Mouse (Mus musculus): ENCODE data around the gene Arfgap1. TPM values are rescaled to one million over a fixed set of nuclear protein-coding genes. Genes with fewer than 3 reads are reported as not detected.

Gene Arfgap1
- polyA plus RNA-seq, 1 experiment from 2014 or later: 87.0 TPM

DNA sequence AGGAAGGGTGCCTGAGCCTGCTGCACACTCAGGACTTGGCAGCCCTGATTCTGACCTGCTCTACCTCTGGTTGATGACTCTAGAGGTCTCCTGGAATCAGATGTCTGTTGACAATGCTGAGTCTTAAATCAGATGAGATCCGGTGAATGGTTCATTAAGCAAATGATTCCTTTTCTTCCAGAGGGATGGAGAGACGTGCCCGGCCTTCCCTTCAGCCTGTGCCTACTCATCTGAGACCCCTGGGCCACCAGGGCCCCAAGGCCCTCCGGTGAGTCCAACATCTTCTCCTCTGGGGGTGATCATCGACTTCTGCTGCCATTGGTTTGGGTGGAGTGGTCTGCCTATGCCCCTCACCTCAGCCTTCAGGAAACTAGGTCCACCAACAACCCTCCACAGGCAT is 41.3 kb downstream of the Arfgap1 start:
- H3K27me3 ChIP-seq (replicated peaks): peaks cover 80% of the 10 kb centered on the region
- no peaks in the 10 kb centered on the region for H3K9me3 ChIP-seq (replicated peaks)
- no peak overlapping the region for H3K9ac ChIP-seq
- H3K4me2 ChIP-seq: no peak overlapping the region
- no peak overlapping the region for H3K4me3 ChIP-seq
- 0 out of 2 replicates have a peak, but pooled peaks cover 5% of the 10 kb centered on the region for H3K4me1 ChIP-seq (replicated peaks)
- no peak overlapping the region for H3K27ac ChIP-seq (ENCODE audit: poor library complexity, severe bottlenecking)
- ATAC-seq (ENCODE audit: insufficient number of reproducible peaks, low FRiP score): no peak
- WGBS: 78% methylated on average over 5 of the region's 5 CpGs
- H3K36me3 ChIP-seq: no peaks in the 10 kb centered on the region

- H3K4me3 ChIP-seq: no peak overlapping the region
- H3K27me3 ChIP-seq (replicated peaks): peaks cover 100% of the 10 kb centered on the region
- peaks cover 16% of the 10 kb centered on the region for H3K4me1 ChIP-seq (replicated peaks)
- 75% methylated on average over 11 of the region's 11 CpGs for WGBS
- H3K9ac ChIP-seq: no peak overlapping the region
- H3K9me3 ChIP-seq (replicated peaks): no peaks in the 10 kb centered on the region
- no peak for ATAC-seq (ENCODE audit: insufficient number of reproducible peaks, low FRiP score)
- H3K36me3 ChIP-seq: no peaks in the 10 kb centered on the region
- no peak overlapping the region for H3K4me2 ChIP-seq
- H3K27ac ChIP-seq (ENCODE audit: poor library complexity, severe bottlenecking): no peak overlapping the region
Measured at GRCm38 (mm10) chr2:181031406-181031934, 64.4 kb downstream of the Arfgap1 start.

Other genes starting within 250 kb of the Arfgap1 start
- 0.59 and 0.69 TPM in 2 replicates for gene Slc17a9, start 242.0 kb upstream of the Arfgap1 start, polyA plus RNA-seq (2016; fragmentation: Nextera tagmentation; extraction: Ambion mirVana)
- gene Bhlhe23, start 190.3 kb upstream of the Arfgap1 start, polyA plus RNA-seq (2016; fragmentation: Nextera tagmentation; extraction: Ambion mirVana): not detected in 2 replicates
- 44.9 and 47.0 TPM in 2 replicates for gene Ythdf1, start 46.3 kb upstream of the Arfgap1 start, polyA plus RNA-seq (2016; fragmentation: Nextera tagmentation; extraction: Ambion mirVana)
- 0.32 and 0.46 TPM in 2 replicates for gene Birc7, start 38.2 kb upstream of the Arfgap1 start, polyA plus RNA-seq (2016; fragmentation: Nextera tagmentation; extraction: Ambion mirVana)
- gene Nkain4, start 12.5 kb upstream of the Arfgap1 start, polyA plus RNA-seq (2016; fragmentation: Nextera tagmentation; extraction: Ambion mirVana): 36.1 and 37.1 TPM in 2 replicates
- gene Col20a1, start 19.3 kb downstream of the Arfgap1 start, polyA plus RNA-seq (2016; fragmentation: Nextera tagmentation; extraction: Ambion mirVana): 0.20 and 0.23 TPM in 2 replicates
- gene Chrna4, start 76.3 kb downstream of the Arfgap1 start, polyA plus RNA-seq (2016; fragmentation: Nextera tagmentation; extraction: Ambion mirVana): 0.19 and 0.31 TPM in 2 replicates
- 0.11 TPM in 1 of 2 replicates, not detected in the other for gene Kcnq2, start 168.1 kb downstream of the Arfgap1 start, polyA plus RNA-seq (2016; fragmentation: Nextera tagmentation; extraction: Ambion mirVana)
- gene Eef1a2, start 189.8 kb downstream of the Arfgap1 start, polyA plus RNA-seq (2016; fragmentation: Nextera tagmentation; extraction: Ambion mirVana): 7.7 and 7.9 TPM in 2 replicates
- 174 and 175 TPM in 2 replicates for gene Ppdpf, start 220.0 kb downstream of the Arfgap1 start, polyA plus RNA-seq (2016; fragmentation: Nextera tagmentation; extraction: Ambion mirVana)
- gene Ptk6, start 235.6 kb downstream of the Arfgap1 start, polyA plus RNA-seq (2016; fragmentation: Nextera tagmentation; extraction: Ambion mirVana): not detected in 2 replicates
- gene Srms, start 246.0 kb downstream of the Arfgap1 start, polyA plus RNA-seq (2016; fragmentation: Nextera tagmentation; extraction: Ambion mirVana): 0.23 and 0.32 TPM in 2 replicates